Mouse (Mus musculus) intestine, embryonic 16.5 days (tissue): ENCODE data around the gene Appl1. TPM values are rescaled to one million over a fixed set of nuclear protein-coding genes. Genes with fewer than 3 reads are reported as not detected.
"Not testable (repeated sequence)": the region's sequence is repeated elsewhere in the genome, so short reads cannot be mapped to it uniquely, and the experiment has no call there.

Source experiments
- ATAC-seq: fragments of 200-750 bp; cut with Nextera tagmentation; 2 replicates; pipeline ENCODE4 v1.8.0; 2017; ENCODE audit warnings: moderate TSS enrichment, moderate library complexity
- H3K27ac ChIP-seq: fragments of 300-500 bp; sonication (generic); 2 replicates; pipeline ENCODE4 v1.5.1; 2014; ENCODE audit warnings: mild to moderate bottlenecking, low read length
- H3K27me3 ChIP-seq: fragments of 300-500 bp; sonication (generic); replicated peaks from 2 replicates; pipeline ENCODE4 v1.6.1; 2014; ENCODE audit warnings: low read length, control low read depth, mixed read lengths; ENCODE audit not compliant: control insufficient read depth, insufficient read depth
- H3K36me3 ChIP-seq: fragments of 300-500 bp; sonication (generic); 2 replicates; pipeline ENCODE4 v1.6.1; 2014; ENCODE audit warnings: low read length, control low read depth; ENCODE audit not compliant: control insufficient read depth, insufficient read depth
- H3K4me1 ChIP-seq: fragments of 300-500 bp; sonication (generic); 2 replicates; pipeline ENCODE4 v1.6.1; 2014; ENCODE audit warnings: low read length, control low read depth, mixed read lengths; ENCODE audit not compliant: control insufficient read depth, insufficient read depth
- H3K4me2 ChIP-seq: fragments of 300-500 bp; sonication (generic); 2 replicates; pipeline ENCODE4 v1.6.1; 2014; ENCODE audit warnings: low read depth, low read length, control low read depth
- H3K4me3 ChIP-seq: fragments of 300-500 bp; sonication (generic); 2 replicates; pipeline ENCODE4 v1.5.1; 2014; ENCODE audit warnings: mild to moderate bottlenecking, low read length
- H3K9ac ChIP-seq: fragments of 300-500 bp; sonication (generic); 2 replicates; pipeline ENCODE4 v1.6.1; 2014; ENCODE audit warnings: low read depth, low read length
- H3K9me3 ChIP-seq: fragments of 300-500 bp; sonication (generic); 2 replicates; pipeline ENCODE4 v1.6.1; 2016; ENCODE audit warnings: low read length, control low read depth; ENCODE audit not compliant: control insufficient read depth
- WGBS: fragments of 180-500 bp; shearing (Covaris S2); extraction: QIAGEN DNeasy Blood & Tissue Kit; methylation state at CpG from one replicate; pipeline ENCODE4 v1.1.7; 2014; 5-methylcytosine and 5-hydroxymethylcytosine counted together
- polyA plus RNA-seq: library from polyadenylated mRNA; unstranded; fragments of >200 nt; fragmentation: Nextera tagmentation; extraction: Ambion mirVana; gene quantifications from 2 replicates; pipeline ENCODE4 v1.2.1, GENCODE M21; 2015

Gene Appl1
- polyA plus RNA-seq, 1 experiment from 2014 or later, result 21.0 TPM

DNA sequence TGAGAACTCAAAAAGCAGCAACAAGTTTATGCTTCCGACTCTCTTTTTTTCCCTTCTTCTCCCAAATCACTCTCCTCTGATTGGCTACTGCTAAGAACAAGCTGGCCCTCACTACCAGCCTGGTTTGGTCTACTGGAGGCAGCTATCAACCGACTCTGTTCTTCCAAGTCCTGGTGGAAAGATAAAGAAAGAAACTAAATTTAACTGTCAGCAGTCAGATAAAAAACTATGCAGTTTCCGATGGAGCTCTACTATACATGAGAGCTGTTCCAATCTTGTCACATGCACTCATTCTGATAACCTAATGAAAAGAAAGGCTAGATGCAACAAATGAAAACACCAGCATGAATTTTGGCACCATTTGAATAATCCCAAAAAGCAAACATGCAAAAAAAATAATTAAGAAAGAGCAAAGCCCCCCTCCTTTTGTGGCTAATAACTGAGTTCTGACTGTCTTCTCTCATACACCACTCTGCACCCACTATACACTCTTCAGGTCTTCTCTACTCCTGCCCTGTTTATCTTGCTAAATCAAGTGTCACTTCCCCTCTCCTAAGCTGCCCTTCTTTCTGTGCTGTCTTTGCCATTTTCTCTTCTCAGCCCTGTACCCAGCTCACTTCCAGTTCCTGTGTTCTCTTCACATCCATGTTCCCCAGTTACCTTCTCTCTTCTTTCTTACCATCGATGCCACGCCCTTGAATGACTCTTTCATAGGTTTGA lies 47.2 kb downstream of the Appl1 start:
- WGBS, result 93% methylated on average over 5 of the region's 5 CpGs
- H3K9ac ChIP-seq, result no peak overlapping the region
- no peak for ATAC-seq
- no peak overlapping the region for H3K4me3 ChIP-seq
- no peak overlapping the region for H3K27ac ChIP-seq
- H3K27me3 ChIP-seq, result no peaks in the 10 kb centered on the region
- no peaks in the 10 kb centered on the region for H3K9me3 ChIP-seq
- H3K36me3 ChIP-seq, result peaks cover 3% of the 10 kb centered on the region; the same call in 1 of the 2 replicates
- no peaks in the 10 kb centered on the region for H3K4me1 ChIP-seq
- no peak overlapping the region for H3K4me2 ChIP-seq

DNA sequence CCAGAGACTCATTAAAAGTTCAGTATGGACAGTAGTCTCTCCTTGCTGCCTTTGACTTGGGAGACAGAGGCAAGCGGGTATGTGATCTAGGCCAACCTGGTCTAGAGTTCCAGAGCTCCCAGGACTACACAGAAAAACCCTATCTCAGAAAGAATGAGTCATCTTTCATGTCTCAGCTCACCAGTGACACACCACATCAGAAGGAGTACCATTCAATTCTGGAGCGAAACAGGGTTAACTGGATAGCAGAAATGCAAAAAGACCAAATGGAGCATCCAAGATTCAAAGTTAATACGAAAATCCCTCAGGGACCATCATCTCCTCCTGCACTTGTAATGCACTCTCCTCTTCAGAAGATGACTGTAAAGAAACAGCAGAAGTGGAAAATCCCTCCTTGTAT lies 51.7 kb downstream of the Appl1 start:
- Histone ChIP-seq H3K4me2 (no peak overlapping the region), H3K36me3 (peaks cover 3% of the 10 kb centered on the region; the same call in 1 of the 2 replicates), H3K4me1 (no peaks in the 10 kb centered on the region), H3K27me3 (no peaks in the 10 kb centered on the region), H3K4me3 (no peak overlapping the region), H3K27ac (no peak overlapping the region), H3K9me3 (no peaks in the 10 kb centered on the region), H3K9ac (no peak overlapping the region)
- no peak for ATAC-seq
- 93% methylated on average over 3 of the region's 3 CpGs for WGBS

DNA sequence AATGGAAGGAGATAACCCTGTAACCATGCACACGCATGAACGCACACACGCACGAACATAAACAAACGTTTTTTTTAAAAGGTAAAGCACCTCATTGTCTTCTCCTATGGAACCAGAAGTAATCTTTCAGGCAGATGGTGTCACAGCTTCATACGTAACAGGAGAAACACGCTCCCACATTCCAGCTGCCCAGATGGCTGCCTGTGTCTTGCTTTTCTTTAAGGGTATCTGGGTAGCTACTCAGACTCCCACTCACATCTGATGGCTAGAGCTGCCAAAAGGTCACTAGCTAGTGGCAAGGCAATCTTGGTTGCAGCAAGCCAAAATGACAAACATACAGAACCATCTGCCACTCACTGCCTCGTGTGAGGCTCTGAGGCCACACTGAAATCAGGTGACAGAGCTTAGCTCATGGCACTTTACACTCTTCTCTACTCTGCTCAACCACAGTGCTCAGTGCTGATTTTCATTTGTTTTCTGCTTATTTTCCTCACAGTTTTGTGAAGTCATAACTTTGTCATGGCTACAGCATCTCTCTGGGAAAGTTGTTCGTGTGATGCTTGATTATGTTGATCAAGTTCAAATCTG lies 57.3 kb downstream of the Appl1 start:
- Histone ChIP-seq H3K4me3 (no peak overlapping the region), H3K4me1 (0 out of 2 replicates have a peak, but pooled peaks cover 2% of the 10 kb centered on the region), H3K27ac (no peak overlapping the region), H3K9me3 (no peaks in the 10 kb centered on the region), H3K4me2 (no peak overlapping the region), H3K9ac (no peak overlapping the region), H3K36me3 (no peaks in the 10 kb centered on the region), H3K27me3 (no peaks in the 10 kb centered on the region)
- no peak for ATAC-seq
- 83% methylated on average over 9 of the region's 9 CpGs for WGBS

DNA sequence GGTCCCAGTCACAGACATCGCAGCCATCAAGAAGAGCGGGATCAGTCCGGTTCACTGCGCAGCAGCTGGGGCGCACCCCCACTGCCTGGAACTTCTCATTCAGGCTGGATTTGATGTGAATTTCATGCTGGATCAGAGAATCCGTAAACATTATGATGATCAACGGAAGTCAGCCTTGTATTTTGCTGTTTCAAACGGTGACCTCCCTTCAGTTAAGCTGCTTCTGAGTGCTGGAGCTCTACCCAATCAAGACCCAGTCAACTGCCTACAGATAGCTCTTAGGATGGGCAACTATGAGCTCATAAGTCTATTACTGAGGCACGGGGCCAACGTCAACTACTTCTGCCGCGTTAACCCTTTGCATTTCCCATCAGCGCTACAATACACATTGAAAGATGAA lies 59.2 kb downstream of the Appl1 start:
- Histone ChIP-seq H3K27me3 (no peaks in the 10 kb centered on the region), H3K9ac (no peak overlapping the region), H3K9me3 (no peaks in the 10 kb centered on the region), H3K27ac (no peak overlapping the region), H3K4me3 (no peak overlapping the region), H3K4me2 (no peak overlapping the region), H3K36me3 (no peaks in the 10 kb centered on the region), H3K4me1 (0 out of 2 replicates have a peak, but pooled peaks cover 2% of the 10 kb centered on the region)
- WGBS, result 91% methylated on average over 13 of the region's 13 CpGs
- no peak for ATAC-seq

DNA sequence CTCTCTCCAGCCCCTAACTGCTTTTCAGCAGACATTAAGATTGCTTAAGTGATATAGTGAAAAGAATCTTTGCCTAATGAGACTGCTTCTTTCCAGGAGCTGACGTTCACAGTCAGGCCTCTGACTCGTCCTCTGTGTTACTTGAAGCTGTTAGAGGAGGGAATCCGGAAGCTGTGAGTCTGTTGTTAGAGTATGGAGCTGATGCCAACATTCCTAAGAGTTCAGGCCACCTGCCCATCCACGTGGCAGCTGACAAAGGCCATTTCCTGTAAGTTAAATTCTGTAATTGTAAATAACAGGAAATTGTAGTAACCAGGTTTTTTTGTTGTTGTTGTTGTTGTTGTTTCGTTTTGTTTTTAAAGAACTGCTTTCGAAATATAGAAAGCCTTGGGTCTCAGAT lies 59.8 kb downstream of the Appl1 start:
- ATAC-seq, result no peak
- no peaks in the 10 kb centered on the region for H3K9me3 ChIP-seq
- H3K27ac ChIP-seq, result no peak overlapping the region
- H3K9ac ChIP-seq, result no peak overlapping the region
- H3K4me1 ChIP-seq, result 0 out of 2 replicates have a peak, but pooled peaks cover 2% of the 10 kb centered on the region
- no peak overlapping the region for H3K4me3 ChIP-seq
- no peak overlapping the region for H3K4me2 ChIP-seq
- no peaks in the 10 kb centered on the region for H3K36me3 ChIP-seq
- 67% methylated on average over 6 of the region's 6 CpGs for WGBS
- H3K27me3 ChIP-seq, result no peaks in the 10 kb centered on the region

DNA sequence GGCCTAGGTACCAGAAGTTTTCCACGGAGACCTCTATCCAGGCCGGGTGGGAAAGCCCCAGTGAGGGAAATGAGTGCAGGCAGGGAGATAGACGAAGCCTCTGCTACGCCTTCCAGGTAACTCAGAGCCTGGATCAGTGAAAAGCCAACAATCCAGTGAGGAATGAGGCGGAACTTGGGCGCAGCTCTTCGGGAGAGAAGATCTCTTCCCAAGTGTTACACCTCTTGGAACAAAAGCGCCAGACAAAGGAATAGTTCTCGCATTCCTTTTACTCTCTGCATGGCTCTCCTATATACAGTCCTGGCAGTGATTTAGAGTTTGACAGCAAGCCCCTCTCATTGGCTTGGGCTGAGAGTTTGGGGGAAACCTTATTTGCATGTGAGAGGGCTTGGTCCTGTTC lies 60.6 kb downstream of the Appl1 start:
- H3K9ac ChIP-seq, H3K36me3 ChIP-seq, H3K4me2 ChIP-seq, H3K4me3 ChIP-seq, H3K9me3 ChIP-seq, H3K4me1 ChIP-seq, H3K27ac ChIP-seq, ATAC-seq, H3K27me3 ChIP-seq: not testable (repeated sequence)
- WGBS, result 46% methylated on average over 9 of the region's 9 CpGs

DNA sequence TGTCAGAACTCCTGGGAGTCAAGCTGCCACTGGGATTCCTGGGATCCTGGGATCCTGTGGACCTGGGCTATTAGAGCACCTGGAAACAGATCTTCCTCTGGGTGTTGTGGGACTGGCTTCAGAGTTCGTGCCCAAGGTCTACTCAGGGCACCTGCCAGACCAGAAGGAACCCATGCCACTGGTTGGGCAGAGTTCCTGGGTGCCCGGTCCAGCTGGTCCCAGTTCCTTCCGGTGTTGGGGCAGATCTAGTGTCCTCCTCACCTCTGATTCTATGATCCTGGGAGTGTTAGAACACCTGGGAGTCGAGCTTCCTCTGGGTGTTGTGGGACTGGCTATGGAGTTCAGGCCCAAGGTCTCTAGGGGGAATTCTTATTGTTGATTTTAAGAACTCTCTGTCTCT lies 63.6 kb downstream of the Appl1 start:
- H3K27ac ChIP-seq, result no peak overlapping the region
- H3K9me3 ChIP-seq, result no peaks in the 10 kb centered on the region
- no peak overlapping the region for H3K4me2 ChIP-seq
- no peak overlapping the region for H3K4me3 ChIP-seq
- 0 out of 2 replicates have a peak, but pooled peaks cover 2% of the 10 kb centered on the region for H3K4me1 ChIP-seq
- no peaks in the 10 kb centered on the region for H3K27me3 ChIP-seq
- 82% methylated on average over 4 of the region's 4 CpGs for WGBS
- no peak overlapping the region for H3K9ac ChIP-seq
- no peaks in the 10 kb centered on the region for H3K36me3 ChIP-seq
- ATAC-seq, result no peak

DNA sequence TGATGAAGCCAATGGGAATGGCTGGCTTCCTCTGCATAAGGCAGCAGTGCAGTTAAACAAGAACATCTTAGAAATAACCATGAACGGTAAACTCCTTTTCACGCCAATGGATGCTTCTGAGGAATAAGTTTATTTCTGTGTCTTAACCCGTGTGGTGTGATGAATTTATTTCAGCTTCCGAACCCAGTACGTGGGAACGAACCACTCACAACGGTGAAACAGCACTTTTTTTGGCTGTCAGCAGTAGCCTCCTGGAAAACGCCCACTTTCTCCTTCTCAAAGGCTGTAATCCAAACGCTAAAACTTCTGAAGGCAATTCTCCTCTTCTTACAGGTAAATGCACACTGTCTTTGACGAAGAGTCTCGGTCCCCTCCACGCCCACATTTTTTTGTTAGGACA lies 70.1 kb downstream of the Appl1 start:
- WGBS, result 83% methylated on average over 12 of the region's 12 CpGs
- H3K27ac ChIP-seq, result no peak overlapping the region
- no peaks in the 10 kb centered on the region for H3K27me3 ChIP-seq
- H3K9ac ChIP-seq, result no peak overlapping the region
- H3K9me3 ChIP-seq, result no peaks in the 10 kb centered on the region
- ATAC-seq, result no peak
- H3K36me3 ChIP-seq, result no peaks in the 10 kb centered on the region
- no peak overlapping the region for H3K4me2 ChIP-seq
- no peaks in the 10 kb centered on the region for H3K4me1 ChIP-seq
- no peak overlapping the region for H3K4me3 ChIP-seq

DNA sequence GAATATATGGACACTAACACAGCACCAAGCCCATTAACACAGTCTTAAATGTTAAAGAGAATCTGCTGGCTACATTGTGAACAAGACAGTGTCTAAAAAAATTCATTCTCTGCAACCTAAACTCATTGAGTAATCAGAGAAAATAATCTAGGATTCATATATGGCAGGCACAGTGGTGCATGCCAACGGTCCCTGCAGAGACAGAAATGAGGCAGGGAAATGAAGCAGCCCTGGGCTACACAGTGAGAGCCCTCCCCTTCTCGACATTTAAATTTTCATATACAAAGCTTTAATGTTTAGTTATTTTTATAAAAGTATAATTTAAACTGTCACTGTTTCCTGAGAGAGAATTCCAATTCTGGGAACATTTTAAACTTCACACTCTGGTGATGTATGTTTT lies 71.5 kb downstream of the Appl1 start:
- ATAC-seq, result no peak
- Histone ChIP-seq H3K9ac (no peak overlapping the region), H3K4me3 (no peak overlapping the region), H3K4me1 (no peaks in the 10 kb centered on the region), H3K36me3 (no peaks in the 10 kb centered on the region), H3K27ac (no peak overlapping the region), H3K9me3 (no peaks in the 10 kb centered on the region), H3K4me2 (no peak overlapping the region), H3K27me3 (no peaks in the 10 kb centered on the region)
- 74% methylated on average over 2 of the region's 2 CpGs for WGBS
